Mouse (Mus musculus) erythroblast, adult 5-6 weeks (primary cell): ENCODE data around the gene Frg2f1. TPM values are rescaled to one million over a fixed set of nuclear protein-coding genes. Genes with fewer than 3 reads are reported as not detected.

Experiments used
- ATAC-seq: replicated peaks from 2 replicates; pipeline ENCODE4 v1.8.0; 2016; ENCODE audit warnings: moderate number of reproducible peaks, mild to moderate bottlenecking, moderate TSS enrichment, inconsistent platforms; ENCODE audit not compliant: poor library complexity, low FRiP score, severe bottlenecking
- total RNA-seq, 2 experiments: library from RNA; stranded (forward) in 1 of 2; stranded (reverse) in 1 of 2; fragments of 150-400 nt in 1 of 2; fragments of 200-764, 138-1000 nt in 1 of 2; gene quantifications; 2 replicates each; pipeline versions ENCODE4 v1.2.3 to v1.2.4; 2015 to 2017; ENCODE audit warnings: low replicate concordance in 2 of 2

Frg2f1 gene
- total RNA-seq, 2 experiments from 2014 or later, result not detected

DNA sequence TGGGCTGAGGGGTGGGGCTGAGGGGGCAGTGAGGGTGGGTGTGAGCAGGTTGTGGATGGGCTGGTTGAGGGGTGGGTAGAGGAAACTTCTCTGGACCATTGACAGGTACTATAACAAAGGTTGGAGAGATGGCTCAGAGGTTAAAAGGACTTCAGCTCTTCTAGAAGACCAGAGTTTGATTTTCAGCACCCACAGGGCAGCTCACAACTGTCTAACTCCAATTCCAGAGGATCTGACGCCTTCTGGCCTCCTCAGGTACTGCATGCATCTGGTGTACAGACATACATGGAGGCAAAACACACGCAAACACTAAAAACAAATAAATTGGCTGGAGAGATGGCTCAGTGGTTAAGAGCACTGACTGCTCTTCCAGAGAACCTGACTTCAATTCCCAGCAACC lies 27.7 kb downstream of the Frg2f1 start:
- no peak for ATAC-seq

DNA sequence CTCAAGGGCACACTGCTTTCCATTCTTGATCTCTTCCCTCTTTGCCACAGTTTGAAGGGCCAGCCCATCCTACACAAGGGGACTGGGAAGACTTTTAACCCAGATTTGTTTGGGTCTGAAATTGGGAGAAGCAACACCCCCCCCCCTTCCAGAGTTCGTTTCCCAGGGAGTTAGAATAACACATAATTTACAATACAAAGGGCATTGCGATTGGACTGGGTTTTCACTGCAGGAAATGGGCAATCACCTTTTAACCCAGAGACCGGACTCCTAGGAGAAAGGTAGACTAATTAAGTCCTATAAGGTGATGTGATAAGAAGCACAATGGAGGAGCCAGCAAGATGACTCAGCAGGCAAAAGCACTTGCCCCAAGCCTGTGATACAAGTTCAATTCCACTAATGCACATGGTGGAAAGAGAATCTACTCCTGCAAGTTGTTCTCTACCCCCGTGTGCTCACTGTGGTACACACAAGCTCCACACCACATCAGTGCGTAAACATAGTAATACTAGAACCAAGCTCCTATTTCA lies 40.9 kb downstream of the Frg2f1 start:
- no peak for ATAC-seq

DNA sequence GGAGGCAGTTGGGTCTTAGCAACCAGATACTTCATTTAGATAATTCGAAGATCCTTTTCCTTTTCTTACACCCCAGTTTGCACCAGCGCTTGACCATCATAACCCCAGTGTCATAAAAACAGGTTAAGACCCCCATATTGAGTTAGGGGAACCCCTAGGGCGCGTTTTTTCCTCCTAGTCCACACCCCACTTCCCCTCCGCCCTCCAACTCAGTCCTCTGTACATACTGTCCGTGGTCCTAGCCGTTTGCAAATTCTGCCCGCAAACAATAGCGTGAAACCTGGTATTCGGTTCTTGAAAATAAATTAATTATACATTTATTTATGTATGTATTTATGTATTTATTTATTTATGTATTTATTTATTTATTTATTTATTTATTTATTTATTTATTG lies 46.4 kb downstream of the Frg2f1 start:
- no peak for ATAC-seq

- no peak for ATAC-seq
These were observed 46.9 kb downstream of the Frg2f1 start, which contains the start of gene Rimkla for GRCm38 (mm10) chr4:119492291-119492932. Rimkla (minus strand) TSS chr4:119492628.

DNA sequence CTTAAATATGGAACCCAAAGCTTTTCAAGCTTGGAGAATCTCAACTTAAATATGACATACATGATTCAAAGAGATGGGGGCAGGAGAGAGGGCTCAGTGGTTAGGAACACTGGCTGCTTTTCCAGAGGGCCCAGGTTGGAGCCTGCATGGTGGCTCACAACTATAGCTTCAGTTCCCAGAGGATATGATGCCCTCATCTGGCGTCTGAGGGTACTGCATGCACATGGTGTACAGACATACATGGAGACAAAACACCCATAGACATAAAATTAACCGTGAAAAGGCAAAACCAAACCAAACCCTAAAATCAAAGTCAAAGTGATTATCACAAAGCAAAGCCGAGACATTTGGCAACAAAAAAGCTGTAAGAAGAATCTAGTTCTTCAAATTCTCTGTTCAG lies 48.5 kb downstream of the Frg2f1 start:
- no peak for ATAC-seq

GRCm38 (mm10) chr4:119489666-119490065 lies 49.7 kb downstream of the Frg2f1 start:
- ATAC-seq, result no peak

DNA sequence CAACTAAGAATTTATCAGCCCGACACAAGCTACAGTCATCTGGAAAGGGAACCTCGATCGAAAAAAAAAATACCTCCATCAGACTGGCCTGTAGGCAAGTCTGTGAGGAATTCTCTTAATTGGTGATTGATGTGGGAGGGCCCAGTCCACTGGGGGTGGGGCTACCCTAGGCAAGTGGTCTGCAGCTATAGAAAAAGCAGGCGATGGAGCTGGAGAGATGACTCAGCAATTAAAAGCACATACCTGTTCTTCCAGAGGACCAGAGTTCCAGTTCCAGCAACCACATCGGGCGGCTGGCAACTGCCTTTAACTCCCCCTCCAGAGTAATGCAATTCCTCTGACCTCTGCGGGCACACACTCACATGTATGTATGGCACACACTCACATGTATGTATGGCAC lies 54.4 kb downstream of the Frg2f1 start:
- no peak for ATAC-seq

- no peak for ATAC-seq
These were observed 56.3 kb downstream of the Frg2f1 start for GRCm38 (mm10) chr4:119483051-119483450.

Other genes starting within 250 kb of the Frg2f1 start
- 270 and 329 TPM in 2 replicates for gene Ybx1, start 244.9 kb downstream of the Frg2f1 start, total RNA-seq (2015; ENCODE audit: low replicate concordance)
- gene Ybx1, start 244.9 kb downstream of the Frg2f1 start, total RNA-seq (2017; ENCODE audit: low replicate concordance), result 221 and 268 TPM in 2 replicates
- 12.1 and 21.7 TPM in 2 replicates for gene Ppih, start 219.0 kb downstream of the Frg2f1 start, total RNA-seq (2015; ENCODE audit: low replicate concordance)
- gene Ppih, start 219.0 kb downstream of the Frg2f1 start, total RNA-seq (2017; ENCODE audit: low replicate concordance), result 32.9 and 35.6 TPM in 2 replicates
- gene Ccdc30, start 124.0 kb downstream of the Frg2f1 start, total RNA-seq (2015; ENCODE audit: low replicate concordance), result not detected in 2 replicates
- not detected in 2 replicates for gene Ccdc30, start 124.0 kb downstream of the Frg2f1 start, total RNA-seq (2017; ENCODE audit: low replicate concordance)
- 4.2 and 8.1 TPM in 2 replicates for gene Ppcs, start 117.1 kb downstream of the Frg2f1 start, total RNA-seq (2015; ENCODE audit: low replicate concordance)
- gene Ppcs, start 117.1 kb downstream of the Frg2f1 start, total RNA-seq (2017; ENCODE audit: low replicate concordance), result 2.3 and 7.2 TPM in 2 replicates
- 2.9 TPM in 1 of 2 replicates, not detected in the other for gene Zmynd12, start 116.7 kb downstream of the Frg2f1 start, total RNA-seq (2015; ENCODE audit: low replicate concordance)
- 0.43 TPM in 1 of 2 replicates, not detected in the other for gene Zmynd12, start 116.7 kb downstream of the Frg2f1 start, total RNA-seq (2017; ENCODE audit: low replicate concordance)
- gene Rimkla, start 46.9 kb downstream of the Frg2f1 start, total RNA-seq (2015; ENCODE audit: low replicate concordance), result not detected in 2 replicates
- gene Rimkla, start 46.9 kb downstream of the Frg2f1 start, total RNA-seq (2017; ENCODE audit: low replicate concordance), result not detected in 2 replicates
- gene Foxj3, start 2.5 kb downstream of the Frg2f1 start, total RNA-seq (2015; ENCODE audit: low replicate concordance), result 5.0 and 16.1 TPM in 2 replicates
- 6.4 and 15.9 TPM in 2 replicates for gene Foxj3, start 2.5 kb downstream of the Frg2f1 start, total RNA-seq (2017; ENCODE audit: low replicate concordance)
- not detected in 2 replicates for gene Guca2a, start 98.2 kb upstream of the Frg2f1 start, total RNA-seq (2015; ENCODE audit: low replicate concordance)
- gene Guca2a, start 98.2 kb upstream of the Frg2f1 start, total RNA-seq (2017; ENCODE audit: low replicate concordance), result not detected in 2 replicates
- gene Guca2b, start 119.4 kb upstream of the Frg2f1 start, total RNA-seq (2015; ENCODE audit: low replicate concordance), result not detected in 2 replicates
- gene Guca2b, start 119.4 kb upstream of the Frg2f1 start, total RNA-seq (2017; ENCODE audit: low replicate concordance), result not detected in 2 replicates
- under 0.01 and 2.3 TPM in 2 replicates for gene Hivep3, start 194.3 kb upstream of the Frg2f1 start, total RNA-seq (2015; ENCODE audit: low replicate concordance)
- 0.51 TPM in 1 of 2 replicates, not detected in the other for gene Hivep3, start 194.3 kb upstream of the Frg2f1 start, total RNA-seq (2017; ENCODE audit: low replicate concordance)